Mouse (Mus musculus): ENCODE measurements around the gene Odf4.

- TF ChIP-seq EP300 (IDR thresholded peaks at IDR 0.05; ENCODE audit: low read depth) (no peak), CTCF (IDR thresholded peaks at IDR 0.05; ENCODE audit: low read depth) (no peak)
These were observed 12.8 kb upstream of the Odf4 start for GRCm38 (mm10) chr11:68939451-68940304.

Data from heart, postnatal 0 days (tissue).